Mouse (Mus musculus): ENCODE measurements at regions not wholly inside any gene's neighbourhood (a gene's known extent, or its start where the extent isn't known, plus 50 kb on each side); places are given as distances from the start of the nearest gene placed in this dataset.
"Not testable (repeated sequence)": the region's sequence is repeated elsewhere in the genome, so short reads cannot be mapped to it uniquely, and the experiment has no call there.

- not testable (repeated sequence) for H3K4me1 ChIP-seq (ENCODE audit: control insufficient read depth in 1 of 2, insufficient read depth in 2 of 2, low read length in 2 of 2); H3K27ac ChIP-seq (ENCODE audit: control insufficient read depth, low read depth, low read length); DNase-seq (ENCODE audit: low read depth, low spot score); H3K27me3 ChIP-seq (ENCODE audit: control insufficient read depth in 1 of 2, insufficient read depth in 2 of 2, low read length in 2 of 2); H3K9ac ChIP-seq (ENCODE audit: control insufficient read depth, low read depth, low read length, poor library complexity, severe bottlenecking); H3K79me2 ChIP-seq (ENCODE audit: control insufficient read depth, insufficient read depth, low read length, poor library complexity); H3K4me3 ChIP-seq (ENCODE audit: control insufficient read depth in 1 of 2, insufficient read depth in 1 of 2, low read depth in 2 of 2, low read length in 2 of 2); H3K36me3 ChIP-seq (ENCODE audit: control insufficient read depth in 1 of 2, insufficient read depth in 2 of 2, low read length in 2 of 2); H3K9me3 ChIP-seq (replicated peaks; ENCODE audit: insufficient read depth, low read length)
These were observed 272.6 kb upstream of the Tbl1xr1 start for GRCm38 (mm10) chr3:21803886-21804285.

GRCm38 (mm10) chr3:21806494-21807157 is 269.8 kb upstream of the Tbl1xr1 start:
- no peaks in the 10 kb centered on the region for H3K4me1 ChIP-seq (ENCODE audit: control insufficient read depth in 1 of 2, insufficient read depth in 2 of 2, low read length in 2 of 2)
- no peaks in the 10 kb centered on the region for H3K27me3 ChIP-seq (ENCODE audit: control insufficient read depth in 1 of 2, insufficient read depth in 2 of 2, low read length in 2 of 2)
- no peak overlapping the region for H3K4me3 ChIP-seq (ENCODE audit: control insufficient read depth in 1 of 2, insufficient read depth in 1 of 2, low read depth in 2 of 2, low read length in 2 of 2)
- no peaks in the 10 kb centered on the region for H3K36me3 ChIP-seq (ENCODE audit: control insufficient read depth in 1 of 2, insufficient read depth in 2 of 2, low read length in 2 of 2)
- no peak overlapping the region for H3K27ac ChIP-seq (ENCODE audit: control insufficient read depth, low read depth, low read length)
- H3K9ac ChIP-seq (ENCODE audit: control insufficient read depth, low read depth, low read length, poor library complexity, severe bottlenecking), result no peak overlapping the region
- TF ChIP-seq MYB (IDR thresholded peaks at IDR 0.05; ENCODE audit: low read depth, low read length) (no peak), USF1 (IDR thresholded peaks at IDR 0.05; ENCODE audit: low read depth, low read length) (no peak), CTCF (IDR thresholded peaks at IDR 0.05 in 2 of 3, conservative IDR thresholded peaks at IDR 0.05 in 1 of 3; ENCODE audit: control insufficient read depth in 1 of 3, insufficient read depth in 1 of 3, low read depth in 2 of 3, low read length in 3 of 3, poor library complexity in 1 of 3, severe bottlenecking in 1 of 3) (no peak), ETS1 (IDR thresholded peaks at IDR 0.05; ENCODE audit: low read depth, low read length) (0 out of 2 replicates have a peak, but pooled peaks have one; percentile 26), MAFK (IDR thresholded peaks at IDR 0.05; ENCODE audit: borderline replicate concordance, low read depth, low read length) (no peak)
- H3K79me2 ChIP-seq (ENCODE audit: control insufficient read depth, insufficient read depth, low read length, poor library complexity), result no peaks in the 10 kb centered on the region
- peak; percentile 22 for DNase-seq (ENCODE audit: low read depth, low spot score)
- no peaks in the 10 kb centered on the region for H3K9me3 ChIP-seq (replicated peaks; ENCODE audit: insufficient read depth, low read length)

GRCm38 (mm10) chr3:21808539-21808938 is 267.9 kb upstream of the Tbl1xr1 start:
- H3K79me2 ChIP-seq (ENCODE audit: control insufficient read depth, insufficient read depth, low read length, poor library complexity), result no peaks in the 10 kb centered on the region
- TF ChIP-seq CHD2 (IDR thresholded peaks at IDR 0.05; ENCODE audit: low read length) (no peak), TCF12 (IDR thresholded peaks at IDR 0.05; ENCODE audit: low read depth, low read length) (no peak), RAD21 (IDR thresholded peaks at IDR 0.05; ENCODE audit: low read depth, low read length) (no peak), ETS1 (IDR thresholded peaks at IDR 0.05; ENCODE audit: low read depth, low read length) (no peak)

More at GRCm38 (mm10) chr3:21808539-21808938, 267.9 kb upstream of the Tbl1xr1 start:
- H3K27ac ChIP-seq (ENCODE audit: control insufficient read depth, low read depth, low read length), result no peak overlapping the region
- DNase-seq (ENCODE audit: low read depth, low spot score), result peak; percentile 12
- H3K27me3 ChIP-seq (ENCODE audit: control insufficient read depth in 1 of 2, insufficient read depth in 2 of 2, low read length in 2 of 2), result no peaks in the 10 kb centered on the region
- no peaks in the 10 kb centered on the region for H3K9me3 ChIP-seq (replicated peaks; ENCODE audit: insufficient read depth, low read length)
- H3K4me1 ChIP-seq (ENCODE audit: control insufficient read depth in 1 of 2, insufficient read depth in 2 of 2, low read length in 2 of 2), result no peaks in the 10 kb centered on the region
- H3K4me3 ChIP-seq (ENCODE audit: control insufficient read depth in 1 of 2, insufficient read depth in 1 of 2, low read depth in 2 of 2, low read length in 2 of 2), result no peak overlapping the region
- no peak overlapping the region for H3K9ac ChIP-seq (ENCODE audit: control insufficient read depth, low read depth, low read length, poor library complexity, severe bottlenecking)
- H3K36me3 ChIP-seq (ENCODE audit: control insufficient read depth in 1 of 2, insufficient read depth in 2 of 2, low read length in 2 of 2), result no peaks in the 10 kb centered on the region

All from MEL (cell line).